Mouse (Mus musculus) stomach, embryonic 14.5 days (tissue): ENCODE data around the gene Ank3. TPM values are rescaled to one million over a fixed set of nuclear protein-coding genes. Genes with fewer than 3 reads are reported as not detected.

Experiments used
- ATAC-seq: fragments of 200-750 bp; cut with Nextera tagmentation; 2 replicates; pipeline ENCODE4 v1.8.0; 2017; ENCODE audit warnings: low read depth, moderate TSS enrichment; ENCODE audit not compliant: insufficient number of reproducible peaks, insufficient read depth, low FRiP score
- H3K27ac ChIP-seq: fragments of 300-500 bp; sonication (generic); 2 replicates; pipeline ENCODE4 v1.5.1; 2014; ENCODE audit warnings: mild to moderate bottlenecking, low read length, moderate library complexity, mixed read lengths
- H3K27me3 ChIP-seq: fragments of 300-500 bp; sonication (generic); 2 replicates; pipeline ENCODE4 v1.6.1; 2014; ENCODE audit warnings: low read length, control low read depth, mixed read lengths; ENCODE audit not compliant: control insufficient read depth, insufficient read depth
- H3K36me3 ChIP-seq: fragments of 300-500 bp; sonication (generic); 2 replicates; pipeline ENCODE4 v1.6.1; 2014; ENCODE audit warnings: mild to moderate bottlenecking, control low read depth, low read length, moderate library complexity, mixed read lengths; ENCODE audit not compliant: control insufficient read depth, insufficient read depth
- H3K4me1 ChIP-seq: fragments of 300-500 bp; sonication (generic); 2 replicates; pipeline ENCODE4 v1.6.1; 2014; ENCODE audit warnings: low read length, control low read depth, mixed read lengths; ENCODE audit not compliant: control insufficient read depth, insufficient read depth
- H3K4me2 ChIP-seq: fragments of 300-500 bp; sonication (generic); replicated peaks from 2 replicates; pipeline ENCODE4 v1.6.1; 2014; ENCODE audit warnings: low read depth, low read length, control low read depth
- H3K4me3 ChIP-seq: fragments of 300-500 bp; sonication (generic); 2 replicates; pipeline ENCODE4 v1.5.1; 2014; ENCODE audit warnings: low read depth, low read length, control low read depth
- H3K9ac ChIP-seq: fragments of 300-500 bp; sonication (generic); replicated peaks from 2 replicates; pipeline ENCODE4 v1.6.1; 2014; ENCODE audit warnings: low read depth, mild to moderate bottlenecking, control low read depth, low read length, moderate library complexity, mixed read lengths
- H3K9me3 ChIP-seq: fragments of 300-500 bp; sonication (generic); 2 replicates; pipeline ENCODE4 v1.6.1; 2016; ENCODE audit warnings: low read depth, low read length, control low read depth; ENCODE audit not compliant: control insufficient read depth
- WGBS: fragments of 180-500 bp; shearing (Covaris S2); extraction: QIAGEN DNeasy Blood & Tissue Kit; methylation state at CpG from one replicate; pipeline ENCODE4 v1.1.7; 2014; 5-methylcytosine and 5-hydroxymethylcytosine counted together
- polyA plus RNA-seq: library from polyadenylated mRNA; unstranded; fragments of >200 nt; fragmentation: Nextera tagmentation; extraction: Ambion mirVana; gene quantifications from 2 replicates; pipeline ENCODE4 v1.2.1, GENCODE M21; 2014

The Ank3 gene
- polyA plus RNA-seq, 1 experiment from 2014 or later = 46.1 TPM

DNA sequence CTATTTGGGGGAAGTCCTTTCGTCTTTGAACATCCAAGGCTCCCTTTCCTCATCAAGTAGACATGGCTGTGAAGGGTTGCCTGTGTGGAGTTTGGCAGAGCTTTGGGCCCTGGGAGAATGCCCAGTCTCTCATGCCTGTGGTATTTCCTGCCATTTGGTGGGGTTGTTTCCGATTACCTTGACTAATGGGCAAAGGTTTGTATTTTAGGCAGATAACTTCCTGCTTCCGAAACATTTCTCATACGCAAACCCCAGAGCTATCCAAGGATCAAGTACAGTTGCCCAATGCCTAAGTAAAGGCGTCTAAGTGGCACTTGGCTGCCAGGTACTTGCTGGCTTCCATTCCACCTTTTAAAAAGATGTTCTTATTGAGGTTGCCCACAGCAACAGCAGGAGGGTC is 254.1 kb downstream of the Ank3 start:
- Histone ChIP-seq H3K27ac (no peak overlapping the region; the same call in 1 of the 2 replicates), H3K4me3 (no peak overlapping the region), H3K36me3 (no peaks in the 10 kb centered on the region), H3K9me3 (no peaks in the 10 kb centered on the region), H3K4me2 (no peak overlapping the region), H3K27me3 (no peaks in the 10 kb centered on the region), H3K9ac (no peak overlapping the region), H3K4me1 (peaks cover 14% of the 10 kb centered on the region)
- no peak for ATAC-seq
- WGBS = 38% methylated on average over 5 of the region's 5 CpGs

DNA sequence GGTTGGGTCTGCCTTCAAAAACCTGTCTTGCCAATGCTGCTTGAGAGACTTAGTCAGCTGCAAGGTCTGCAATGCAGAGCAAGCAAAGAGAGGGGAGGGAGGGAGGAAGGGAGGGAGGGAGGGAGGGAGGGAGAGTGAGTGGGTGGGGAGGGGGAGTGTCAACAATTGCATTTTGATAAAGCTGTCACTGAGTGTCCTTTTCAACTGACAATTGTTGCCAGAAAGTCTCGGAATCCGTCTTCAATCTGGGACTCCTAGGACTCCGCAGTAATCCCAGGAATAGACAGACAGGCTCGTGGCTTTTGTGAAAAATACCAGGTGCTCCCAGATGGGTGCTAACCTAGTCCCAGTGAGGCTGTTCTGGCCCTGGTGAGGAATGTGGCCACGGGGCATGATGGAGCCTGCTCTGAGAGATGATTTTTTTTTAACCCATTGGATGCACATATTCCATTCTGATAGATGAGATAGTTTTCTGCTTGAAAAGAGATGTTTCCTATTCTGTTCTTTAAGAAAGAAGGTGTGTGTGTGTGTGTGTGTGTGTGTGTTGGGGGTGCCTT is 254.6 kb downstream of the Ank3 start:
- Histone ChIP-seq H3K4me2 (no peak overlapping the region), H3K4me1 (peaks cover 14% of the 10 kb centered on the region), H3K36me3 (no peaks in the 10 kb centered on the region), H3K27me3 (no peaks in the 10 kb centered on the region), H3K27ac (no peak overlapping the region), H3K4me3 (no peak overlapping the region), H3K9ac (no peak overlapping the region), H3K9me3 (no peaks in the 10 kb centered on the region)
- WGBS = 5% methylated on average over 5 of the region's 5 CpGs
- no peak; the same call in 1 of the 2 replicates for ATAC-seq

DNA sequence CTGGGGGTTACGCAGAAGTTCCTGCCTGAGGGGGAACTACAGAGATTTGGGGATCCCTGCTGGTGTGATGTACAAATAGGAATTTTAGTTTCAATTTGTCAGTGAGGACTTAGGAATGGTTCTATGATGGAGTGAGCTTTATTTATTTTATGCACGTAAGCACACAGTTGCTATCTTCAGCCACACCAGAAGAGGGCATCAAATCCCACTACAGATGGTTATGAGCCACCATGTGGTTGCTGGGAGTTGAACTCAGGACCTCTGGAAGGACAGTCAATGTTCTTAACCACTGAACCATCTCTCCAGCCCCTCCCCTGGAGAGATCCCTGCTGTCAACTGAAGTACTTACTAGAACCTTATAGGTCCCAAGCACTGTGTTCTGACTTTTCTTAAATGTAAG is 255.6 kb downstream of the Ank3 start:
- Histone ChIP-seq H3K4me2 (no peak overlapping the region), H3K9ac (no peak overlapping the region), H3K36me3 (no peaks in the 10 kb centered on the region), H3K27me3 (no peaks in the 10 kb centered on the region), H3K4me3 (no peak overlapping the region), H3K4me1 (peaks cover 14% of the 10 kb centered on the region), H3K27ac (no peak overlapping the region; the same call in 1 of the 2 replicates), H3K9me3 (no peaks in the 10 kb centered on the region)
- ATAC-seq = no peak
- WGBS = 92% methylated on average over 2 of the region's 2 CpGs

DNA sequence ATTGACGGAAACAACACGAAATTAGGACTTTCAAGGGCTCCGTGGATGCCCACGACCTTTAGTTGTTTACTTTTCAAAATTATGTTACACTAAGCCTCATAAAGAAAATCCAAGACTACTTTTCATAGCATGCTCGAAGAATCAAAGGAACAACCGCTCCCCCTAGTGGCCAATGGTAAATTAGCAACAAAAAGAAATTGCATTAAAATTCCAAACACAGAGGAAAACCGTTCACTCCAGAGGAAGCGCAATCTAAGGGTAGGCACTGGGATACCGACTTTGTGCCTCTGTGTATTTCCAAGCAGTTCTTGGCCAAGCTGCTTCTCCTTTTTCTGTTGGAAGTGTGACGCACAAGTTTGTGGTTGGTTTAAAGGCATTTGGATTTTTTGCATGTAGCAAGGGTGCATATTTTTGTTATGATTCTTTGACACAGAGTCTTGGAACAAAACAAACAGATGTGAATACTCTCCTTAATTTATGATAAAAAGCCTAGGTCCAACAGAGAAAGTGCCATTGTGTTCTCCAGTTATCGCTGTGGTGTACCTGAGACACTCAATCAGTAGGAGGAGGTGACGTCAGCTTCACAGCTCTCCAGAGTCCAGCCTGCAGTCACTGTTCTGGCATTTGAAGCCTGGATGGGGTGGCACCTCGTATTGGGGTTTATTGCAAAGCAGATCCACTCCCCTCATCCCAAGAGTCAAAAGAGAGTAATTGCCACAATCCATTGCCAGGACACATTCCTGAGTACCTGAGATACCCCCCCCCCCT is 256.5 kb downstream of the Ank3 start:
- WGBS = 19% methylated on average over 13 of the region's 13 CpGs
- ATAC-seq = no peak
- Histone ChIP-seq H3K36me3 (no peaks in the 10 kb centered on the region), H3K9me3 (no peaks in the 10 kb centered on the region), H3K27ac (no peak overlapping the region), H3K4me3 (no peak overlapping the region), H3K4me1 (peaks cover 9% of the 10 kb centered on the region), H3K4me2 (no peak overlapping the region), H3K27me3 (no peaks in the 10 kb centered on the region), H3K9ac (no peak overlapping the region)

DNA sequence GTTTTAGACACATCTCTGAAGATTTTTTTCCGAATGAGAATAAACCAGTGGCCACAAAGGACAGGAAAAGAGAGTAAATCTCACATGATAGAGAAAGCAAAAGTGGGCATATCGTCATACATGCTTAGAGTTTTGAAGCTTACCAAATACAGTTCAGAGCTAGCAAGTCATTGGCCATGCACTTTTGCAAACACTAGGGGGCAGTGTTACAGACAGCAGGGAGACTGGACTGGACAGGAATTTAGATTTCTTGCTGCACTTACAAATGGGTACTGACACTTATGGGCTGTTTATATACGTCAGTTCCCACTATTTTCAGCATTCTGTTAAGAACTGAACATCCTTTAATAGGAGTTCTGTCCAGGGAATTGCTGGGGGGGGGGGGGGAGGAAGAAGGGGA is 257.7 kb downstream of the Ank3 start:
- Histone ChIP-seq H3K36me3 (no peaks in the 10 kb centered on the region), H3K4me3 (no peak overlapping the region), H3K4me1 (peaks cover 9% of the 10 kb centered on the region), H3K27ac (no peak overlapping the region), H3K4me2 (no peak overlapping the region), H3K27me3 (no peaks in the 10 kb centered on the region), H3K9me3 (no peaks in the 10 kb centered on the region), H3K9ac (no peak overlapping the region)
- ATAC-seq = no peak
- 17% methylated on average over 3 of the region's 3 CpGs for WGBS

DNA sequence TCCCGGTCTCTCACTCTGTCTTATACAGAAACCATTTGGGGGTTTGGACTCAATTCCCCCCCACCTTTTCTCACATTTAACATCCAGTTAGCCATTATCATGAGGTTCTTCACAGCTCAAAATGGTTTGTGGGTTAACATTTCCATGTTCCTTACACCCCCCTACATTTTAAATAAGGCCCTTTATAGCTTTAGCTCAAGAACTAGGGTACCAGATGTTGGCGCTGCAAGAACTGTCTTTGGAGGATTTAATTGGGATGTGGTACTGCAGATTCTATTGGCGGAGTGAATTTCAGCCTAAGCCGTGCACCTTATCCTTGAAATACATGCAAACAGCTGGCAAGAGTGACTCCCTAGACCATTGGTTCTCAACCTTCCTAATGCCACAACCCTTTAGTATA is 261.2 kb downstream of the Ank3 start:
- 94% methylated on average over 4 of the region's 4 CpGs for WGBS
- Histone ChIP-seq H3K9me3 (no peaks in the 10 kb centered on the region), H3K36me3 (no peaks in the 10 kb centered on the region), H3K9ac (no peak overlapping the region), H3K4me3 (no peak overlapping the region), H3K27me3 (no peaks in the 10 kb centered on the region), H3K4me1 (no peaks in the 10 kb centered on the region), H3K4me2 (no peak overlapping the region), H3K27ac (no peak overlapping the region)
- no peak for ATAC-seq

GRCm38 (mm10) chr10:69662338-69662737 is 263.8 kb downstream of the Ank3 start:
- no peak overlapping the region for H3K4me2 ChIP-seq
- WGBS = 5% methylated on average over 7 of the region's 7 CpGs
- no peak overlapping the region for H3K9ac ChIP-seq
- H3K27ac ChIP-seq = no peak overlapping the region
- no peaks in the 10 kb centered on the region for H3K4me1 ChIP-seq
- no peaks in the 10 kb centered on the region for H3K9me3 ChIP-seq
- H3K4me3 ChIP-seq = no peak overlapping the region
- no peaks in the 10 kb centered on the region for H3K36me3 ChIP-seq
- H3K27me3 ChIP-seq = no peaks in the 10 kb centered on the region
- peak; percentile 42; the same call in 1 of the 2 replicates for ATAC-seq

- H3K36me3 ChIP-seq = no peaks in the 10 kb centered on the region
- no peaks in the 10 kb centered on the region for H3K9me3 ChIP-seq
- ATAC-seq = no peak
- no peak overlapping the region for H3K4me3 ChIP-seq
- H3K27ac ChIP-seq = no peak overlapping the region
- no peak overlapping the region for H3K4me2 ChIP-seq
- H3K9ac ChIP-seq = no peak overlapping the region
- H3K27me3 ChIP-seq = no peaks in the 10 kb centered on the region
- WGBS = 71% methylated on average over 4 of the region's 4 CpGs
- H3K4me1 ChIP-seq = no peaks in the 10 kb centered on the region
Observed at GRCm38 (mm10) chr10:69667482-69667881, 268.9 kb downstream of the Ank3 start.
